Mouse (Mus musculus) mouse embryonic stem cell (cell line): ENCODE measurements around the gene Hspb1.

ENCODE experiments used
- in situ Hi-C, 2 experiments: fragments of 300-500 bp; cut with MboI; formaldehyde crosslinking; loops; 1 replicate in 1 of 2; 3 replicates in 1 of 2; pipeline ENCODE4 v1.14.3; 2019 to 2020; ENCODE audit warnings: low sequenced_read_pairs in 2 of 2, low pct_unique_long_range_greater_than_20kb in 1 of 2, mixed read lengths in 1 of 2; ENCODE audit not compliant: unreplicated experiment in 1 of 2

Gene Hspb1

DNA sequence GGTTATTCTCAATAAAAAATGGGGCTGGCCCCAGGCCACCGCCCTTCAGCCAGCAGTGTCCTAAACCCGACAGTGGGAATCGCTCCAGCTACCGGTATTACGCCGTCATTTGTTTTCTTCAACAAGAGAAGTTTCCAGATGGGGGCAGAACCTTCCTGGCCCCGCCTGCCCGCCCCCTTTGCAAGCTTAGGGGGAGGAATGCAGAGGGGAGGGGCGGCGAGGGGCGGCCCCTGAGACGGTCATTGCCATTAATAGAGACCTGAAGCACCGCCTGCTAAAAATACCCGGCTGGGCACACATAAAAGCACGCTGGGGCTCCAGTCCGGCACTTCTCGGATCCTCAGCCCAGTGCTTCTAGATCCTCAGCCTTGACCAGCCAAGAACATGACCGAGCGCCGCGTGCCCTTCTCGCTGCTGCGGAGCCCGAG, at the start of gene Hspb1:
Gene Hspb1 (plus strand): TSS at position 245 of the 428 bp plus-strand sequence.
- in situ Hi-C loops, result no loop called here

DNA sequence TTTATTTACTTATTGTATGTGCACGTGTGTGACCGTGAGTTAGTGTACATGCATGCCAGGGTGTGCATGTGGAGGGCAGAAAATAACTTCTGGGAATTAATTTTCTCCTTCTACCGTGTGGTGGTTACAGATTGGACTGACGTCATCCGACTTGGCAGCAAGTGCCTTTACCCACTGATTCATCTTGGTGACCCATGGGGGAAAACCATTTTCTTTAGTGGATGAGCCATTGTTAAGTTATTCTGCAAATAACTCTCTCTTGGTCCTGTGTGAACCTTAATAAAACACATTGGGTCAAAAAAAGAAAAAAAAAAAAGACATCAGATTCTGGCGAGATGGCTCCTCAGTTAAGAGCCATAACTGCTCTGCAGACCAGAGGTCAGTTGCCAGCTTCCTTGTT, 46.1 kb upstream of the Hspb1 start:
- in situ Hi-C loops, result loop anchor here (10.0 kb wide), 1 partner anchor 227 kb away; no protein-coding TSS in a partner anchor

GRCm38 (mm10) chr5:135843418-135843817, 44.3 kb upstream of the Hspb1 start:
- in situ Hi-C loops, result loop anchor here (10.0 kb wide), 1 partner anchor 229 kb away; no protein-coding TSS in a partner anchor

DNA sequence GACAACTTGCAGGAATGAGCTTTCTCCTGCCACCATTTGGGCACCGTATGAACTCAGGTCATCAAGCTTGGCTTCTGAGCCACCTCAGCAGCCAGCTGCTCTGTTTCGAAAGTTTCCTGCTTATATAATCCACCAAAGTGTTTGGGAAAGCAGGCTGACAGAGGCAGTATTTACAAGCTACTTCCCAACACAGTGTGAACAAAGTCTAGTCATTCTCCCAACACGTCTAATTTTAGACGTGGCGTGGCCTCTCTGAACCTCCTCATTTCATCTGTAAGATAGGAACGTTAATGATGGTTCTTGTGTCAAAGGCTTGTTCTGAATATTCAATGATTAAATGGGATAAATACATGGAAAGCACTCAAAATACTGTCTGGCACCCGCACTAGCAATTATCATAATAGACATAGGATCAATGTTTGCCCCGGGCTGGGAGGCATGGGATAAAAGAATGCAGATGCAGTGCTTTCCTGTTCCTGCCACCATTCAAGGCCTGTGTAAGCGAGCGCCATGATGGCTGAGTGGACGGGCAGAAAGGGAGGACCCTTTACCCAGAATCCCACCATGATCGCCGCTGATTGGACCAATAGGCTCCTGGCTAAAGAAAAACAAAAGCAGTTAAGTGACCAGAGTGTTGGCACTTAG, 41.9 kb upstream of the Hspb1 start:
- in situ Hi-C loops, result loop anchor here (5.0 to 10.0 kb wide), 3 partner anchors 38 to 231 kb away; partner anchors contain the start of gene Srrm3 (in 1 of the 2)

GRCm38 (mm10) chr5:135847460-135847859, 40.3 kb upstream of the Hspb1 start:
- in situ Hi-C loops, result loop anchor here (5.0 to 10.0 kb wide), 3 partner anchors 40 to 233 kb away; partner anchors contain the start of gene Srrm3 (in 1 of the 2)

GRCm38 (mm10) chr5:135847881-135848280, 39.8 kb upstream of the Hspb1 start:
- in situ Hi-C loops, result loop anchor here (5.0 to 10.0 kb wide), 3 partner anchors 41 to 233 kb away; partner anchors contain the start of gene Srrm3 (in 1 of the 2)

DNA sequence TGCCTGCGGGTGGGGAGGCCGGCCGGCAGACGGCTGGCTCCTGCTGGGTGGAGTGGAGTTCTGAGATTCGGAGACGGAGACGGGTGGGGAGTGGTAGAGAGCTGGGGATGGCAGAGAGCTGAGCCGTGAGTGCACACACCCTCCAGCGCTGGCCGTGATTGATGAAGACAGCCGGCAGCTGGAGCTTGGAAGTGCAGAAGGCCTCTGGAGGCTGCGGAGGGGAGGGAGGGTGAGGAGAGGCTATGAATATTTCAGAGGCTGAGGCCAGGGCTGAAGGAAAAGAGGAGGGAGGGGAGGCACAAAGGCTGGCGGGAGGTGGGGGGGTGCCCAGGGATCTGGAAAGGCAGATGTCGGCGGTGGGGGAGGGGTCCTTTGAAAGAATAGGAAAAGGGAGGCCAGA, 36.7 kb upstream of the Hspb1 start:
- in situ Hi-C loops, result no loop called here

DNA sequence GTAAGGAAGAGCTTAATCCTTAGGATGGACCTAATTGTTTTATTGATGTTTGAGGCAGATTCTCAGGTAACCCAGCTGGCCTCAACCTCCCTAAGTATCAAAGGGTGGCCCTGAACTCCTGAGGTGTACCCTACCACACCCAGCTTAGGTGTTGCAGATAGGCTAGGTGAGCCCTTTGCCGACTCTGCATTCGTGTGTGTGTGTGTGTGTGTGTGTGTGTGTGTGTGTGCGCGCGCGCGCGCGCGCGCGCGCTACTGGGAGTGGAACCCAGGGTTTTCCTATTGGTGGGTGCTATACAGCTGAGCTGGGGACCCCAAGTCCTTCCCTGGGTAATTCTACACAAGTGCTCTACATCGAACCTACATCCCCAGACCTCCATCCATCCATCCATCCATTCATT, 36.2 kb upstream of the Hspb1 start:
- in situ Hi-C loops, result no loop called here

DNA sequence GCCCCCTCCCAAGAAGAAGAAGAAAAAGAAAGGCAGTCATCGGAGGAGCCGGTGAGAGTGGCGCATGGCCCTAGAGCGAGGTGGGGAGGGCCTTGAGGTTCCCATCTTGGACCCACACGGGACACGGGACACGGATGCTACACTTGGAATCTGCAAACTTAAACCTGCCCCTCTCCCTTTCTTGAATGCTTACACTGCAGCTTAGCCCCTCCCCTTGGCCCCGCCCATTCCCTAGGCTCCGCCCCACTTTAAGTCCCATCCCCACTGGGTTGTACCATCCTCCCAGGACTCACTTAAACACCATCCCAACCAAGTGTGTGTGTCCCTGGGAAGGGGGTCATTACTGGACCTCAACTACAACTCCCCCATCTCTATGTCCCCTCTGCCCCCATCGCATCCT, 35.3 kb upstream of the Hspb1 start:
- in situ Hi-C loops, result no loop called here

DNA sequence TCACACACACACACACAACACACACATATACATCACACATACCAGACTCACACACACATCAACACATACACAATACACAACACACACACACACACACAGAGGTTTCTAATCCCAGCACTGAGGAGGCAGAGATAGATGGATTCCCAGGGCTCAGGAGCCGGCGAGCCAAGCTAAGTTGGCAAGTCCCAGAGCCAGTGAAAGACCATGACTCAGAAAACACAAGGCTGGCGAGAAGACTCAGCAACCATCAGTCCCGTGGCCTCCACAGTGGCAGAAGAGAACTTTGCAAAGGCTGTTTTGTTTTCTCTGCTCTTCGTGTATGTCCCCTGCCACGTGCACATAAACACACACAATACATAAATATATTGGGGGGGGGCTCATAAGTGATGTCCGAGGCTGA, 34.0 kb upstream of the Hspb1 start:
- in situ Hi-C loops, result no loop called here

DNA sequence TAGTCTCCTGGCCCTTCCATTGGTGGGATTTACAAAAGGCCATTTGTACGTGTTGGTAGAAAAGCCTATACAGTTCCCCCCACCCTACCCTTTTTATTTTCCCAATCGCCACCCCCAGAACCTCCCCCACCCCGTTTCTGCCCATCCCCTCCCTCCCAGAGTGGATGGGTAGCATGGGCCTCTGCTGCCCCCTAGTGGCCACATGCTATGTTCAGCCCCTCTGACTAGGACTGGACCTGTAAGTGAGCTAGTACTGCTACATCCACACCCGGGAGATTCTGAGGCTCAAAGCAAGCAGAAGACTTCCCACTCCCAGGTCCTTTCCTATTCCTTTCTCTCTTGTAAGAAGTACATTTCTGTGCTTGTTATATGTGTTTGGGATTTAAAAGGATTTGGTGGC, 32.6 kb upstream of the Hspb1 start:
- in situ Hi-C loops, result no loop called here

DNA sequence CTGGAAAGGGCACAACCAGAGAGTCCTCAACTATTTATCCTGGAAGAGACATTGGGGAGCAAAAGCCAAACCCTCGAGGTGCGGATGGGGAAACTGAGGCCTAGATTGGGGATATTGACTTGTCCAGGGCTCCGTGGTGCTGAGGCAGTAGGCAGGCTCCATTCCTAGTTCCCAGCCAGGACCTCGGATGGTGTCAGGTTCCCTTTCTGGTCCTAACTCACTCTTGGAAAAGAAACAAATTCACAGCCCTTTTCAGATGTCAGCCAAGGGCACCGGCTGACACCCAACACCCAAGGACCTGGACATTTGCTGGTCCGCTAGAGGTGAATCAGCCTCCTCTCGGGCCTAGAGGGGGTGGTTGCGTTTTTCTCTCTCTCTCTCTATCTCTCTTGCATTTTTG, 21.1 kb upstream of the Hspb1 start:
- in situ Hi-C loops, result no loop called here

GRCm38 (mm10) chr5:135867637-135868593, 19.8 kb upstream of the Hspb1 start:
- in situ Hi-C loops, result no loop called here

GRCm38 (mm10) chr5:135868653-135869052, 19.1 kb upstream of the Hspb1 start:
- in situ Hi-C loops, result no loop called here

DNA sequence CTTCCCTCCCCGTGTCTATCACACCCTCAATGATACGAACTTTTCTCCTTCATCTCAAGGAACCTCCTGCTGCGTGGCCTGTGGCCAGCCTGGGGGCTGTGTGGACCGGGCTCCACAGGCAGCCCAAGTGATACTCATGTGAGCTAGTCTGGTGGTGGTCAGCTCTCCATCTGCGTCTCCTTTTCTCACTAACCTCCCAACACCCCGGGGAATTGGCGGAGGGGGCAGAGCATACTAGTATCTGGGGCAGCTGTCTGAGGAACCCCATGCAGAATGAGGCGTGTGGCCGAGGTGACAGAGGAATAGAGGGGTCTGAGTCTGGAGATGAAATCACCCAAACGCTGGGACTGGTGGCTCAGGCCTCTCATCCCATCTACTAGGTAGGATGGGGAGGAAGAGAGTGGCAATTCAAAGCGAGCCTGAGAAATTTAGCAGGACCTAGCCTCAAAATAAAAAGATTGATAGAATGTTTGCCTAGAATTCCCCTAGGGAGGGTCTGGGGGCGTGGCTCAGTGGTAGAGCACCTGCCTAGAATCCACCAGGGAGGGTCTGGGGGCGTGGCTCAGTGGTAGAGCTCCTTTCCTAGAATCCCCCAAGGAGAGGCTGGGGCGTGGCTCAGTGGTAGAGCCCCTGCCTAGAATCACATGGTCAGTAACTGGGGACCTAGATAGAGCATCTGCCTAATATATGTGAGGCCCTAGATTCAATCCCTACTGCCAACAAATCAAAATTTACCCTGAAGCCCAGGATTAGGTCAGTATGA, 17.9 kb upstream of the Hspb1 start:
- in situ Hi-C loops, result no loop called here

DNA sequence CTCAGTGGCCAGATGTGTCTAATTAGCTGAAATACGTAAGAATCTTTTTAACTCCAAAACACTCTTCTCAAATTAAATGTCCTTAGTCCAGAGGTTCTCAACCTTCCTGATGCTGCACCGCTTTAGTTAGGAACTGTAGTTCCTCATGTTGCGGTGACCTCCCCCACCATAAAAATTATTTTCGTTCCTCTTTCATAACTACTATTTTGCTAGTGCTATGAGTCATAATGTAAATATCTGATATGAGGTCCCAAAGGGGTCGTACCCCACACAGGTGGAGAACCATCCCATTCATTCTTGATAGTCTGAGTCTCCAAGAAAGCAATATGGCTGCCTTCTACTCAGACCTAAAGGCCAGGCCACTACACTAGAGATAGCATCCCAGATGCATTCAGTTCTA, 17.2 kb upstream of the Hspb1 start:
- in situ Hi-C loops, result no loop called here

- in situ Hi-C loops, result no loop called here
Measured at GRCm38 (mm10) chr5:135872996-135873395, 14.7 kb upstream of the Hspb1 start.

DNA sequence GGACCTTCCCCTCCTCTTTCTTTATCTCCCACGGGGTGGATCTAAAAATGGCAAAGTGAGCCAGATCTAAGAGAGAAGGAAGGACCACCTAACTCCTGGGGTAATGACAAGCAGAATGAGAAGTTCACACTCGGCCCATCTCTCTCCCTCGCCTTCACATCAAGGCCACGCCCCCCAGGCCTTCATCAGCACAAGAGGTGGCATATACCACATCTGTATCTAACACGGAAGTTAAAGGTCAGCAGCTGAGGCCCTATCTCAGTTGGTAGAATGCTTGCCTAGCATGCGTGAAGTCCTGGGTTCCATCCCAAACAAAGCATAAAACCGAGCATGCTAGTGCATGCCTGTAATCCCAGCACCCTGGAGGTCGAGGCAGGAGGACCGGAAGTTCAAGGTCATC, 14.0 kb upstream of the Hspb1 start:
- in situ Hi-C loops, result no loop called here

DNA sequence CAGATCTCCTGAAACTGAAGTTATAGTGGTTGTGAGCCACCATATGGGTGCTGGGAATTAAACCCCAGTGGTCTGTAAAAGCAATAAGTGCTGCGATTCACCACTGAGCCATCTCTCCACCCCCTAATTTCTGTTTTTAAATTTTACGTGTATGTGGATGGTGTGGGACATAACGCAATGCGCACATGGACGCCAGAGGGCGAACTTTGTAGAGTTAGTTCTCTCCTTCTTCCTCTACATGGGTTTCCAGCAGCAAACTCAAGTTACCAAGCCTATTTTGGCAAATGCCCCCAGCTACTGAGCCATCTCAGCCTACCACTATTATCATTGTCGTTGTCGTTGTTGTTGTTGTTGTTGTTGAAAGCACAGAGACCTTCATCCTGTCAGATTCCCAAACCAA, 10.5 kb upstream of the Hspb1 start:
- in situ Hi-C loops, result no loop called here
